Mouse (Mus musculus) lung, embryonic 14.5 days (tissue): ENCODE measurements at regions not wholly inside any gene's neighbourhood (a gene's known extent, or its start where the extent isn't known, plus 50 kb on each side); places are given as distances from the start of the nearest gene placed in this dataset.
A peak's percentile ranks its signal among the peaks of the same experiment; 100 is the strongest.

Source experiments
- ATAC-seq: fragments of 200-750 bp; cut with Nextera tagmentation; 2 replicates; pipeline ENCODE4 v1.8.0; 2017; ENCODE audit warnings: mild to moderate bottlenecking, moderate TSS enrichment, moderate library complexity; ENCODE audit not compliant: insufficient read depth
- DNase-seq: peaks from one replicate; pipeline ENCODE4 v3.0.0-alpha.2; 2015
- H3K27ac ChIP-seq: fragments of 300-500 bp; sonication (generic); 2 replicates; pipeline ENCODE4 v1.5.1; 2014; ENCODE audit warnings: low read depth, mild to moderate bottlenecking, moderate library complexity
- H3K27me3 ChIP-seq: fragments of 300-500 bp; sonication (generic); 2 replicates; pipeline ENCODE4 v1.6.1; 2014; ENCODE audit warnings: low read length, control low read depth; ENCODE audit not compliant: insufficient read depth
- H3K36me3 ChIP-seq: fragments of 300-500 bp; sonication (generic); 2 replicates; pipeline ENCODE4 v1.6.1; 2014; ENCODE audit warnings: control low read depth; ENCODE audit not compliant: insufficient read depth
- H3K4me1 ChIP-seq: fragments of 300-500 bp; sonication (generic); 2 replicates; pipeline ENCODE4 v1.6.1; 2014; ENCODE audit warnings: antibody characterized with exemption, control low read depth; ENCODE audit not compliant: insufficient read depth
- H3K4me2 ChIP-seq: fragments of 300-500 bp; sonication (generic); 2 replicates; pipeline ENCODE4 v1.6.1; 2014; ENCODE audit warnings: mild to moderate bottlenecking
- H3K4me3 ChIP-seq: fragments of 300-500 bp; sonication (generic); 2 replicates; pipeline ENCODE4 v1.5.1; 2014; ENCODE audit warnings: low read depth, low read length
- H3K9ac ChIP-seq: fragments of 300-500 bp; sonication (generic); 2 replicates; pipeline ENCODE4 v1.6.1; 2014
- H3K9me3 ChIP-seq: fragments of 300-500 bp; sonication (generic); 2 replicates; pipeline ENCODE4 v1.6.1; 2016; ENCODE audit warnings: low read depth, low read length, control low read depth
- CTCF ChIP-seq: IDR thresholded peaks from 2 replicates; pipeline ENCODE4 v1.5.1; 2016; ENCODE audit warnings: antibody characterized with exemption, low read depth
- WGBS: fragments of 180-500 bp; shearing (Covaris S2); extraction: QIAGEN DNeasy Blood & Tissue Kit; methylation state at CpG from one replicate; pipeline ENCODE4 v1.1.7; 2014; 5-methylcytosine and 5-hydroxymethylcytosine counted together

DNA sequence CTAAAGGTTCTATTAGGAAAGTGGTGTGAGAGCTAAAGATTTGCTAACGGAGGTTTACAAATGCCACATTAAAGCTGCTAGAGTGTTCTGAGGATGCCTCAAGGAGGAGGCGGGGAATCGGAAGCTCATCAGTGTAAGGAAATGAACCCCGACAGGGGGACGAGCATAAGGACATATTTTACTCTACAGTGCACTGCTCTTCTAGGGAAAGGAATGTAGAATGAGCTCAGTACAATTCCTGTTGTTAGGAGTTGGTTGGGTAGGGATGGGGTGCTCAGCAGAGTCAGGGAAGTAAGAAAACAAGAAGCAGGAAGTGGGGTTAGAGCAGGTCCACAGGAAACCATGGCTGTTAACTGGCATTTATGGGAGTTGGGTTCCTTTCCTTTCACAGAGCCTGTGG is 54.6 kb downstream of the Mex3b start:
- H3K36me3 ChIP-seq: no peaks in the 10 kb centered on the region
- H3K4me2 ChIP-seq: no peak overlapping the region
- ATAC-seq (no peak), DNase-seq (no peak)
- 61% methylated on average over 5 of the region's 5 CpGs for WGBS
- H3K4me1 ChIP-seq: no peaks in the 10 kb centered on the region
- no peak for TF ChIP-seq CTCF
- no peaks in the 10 kb centered on the region for H3K9me3 ChIP-seq
- H3K27me3 ChIP-seq: no peaks in the 10 kb centered on the region
- no peak overlapping the region for H3K4me3 ChIP-seq
- no peak overlapping the region for H3K27ac ChIP-seq
- no peak overlapping the region for H3K9ac ChIP-seq

DNA sequence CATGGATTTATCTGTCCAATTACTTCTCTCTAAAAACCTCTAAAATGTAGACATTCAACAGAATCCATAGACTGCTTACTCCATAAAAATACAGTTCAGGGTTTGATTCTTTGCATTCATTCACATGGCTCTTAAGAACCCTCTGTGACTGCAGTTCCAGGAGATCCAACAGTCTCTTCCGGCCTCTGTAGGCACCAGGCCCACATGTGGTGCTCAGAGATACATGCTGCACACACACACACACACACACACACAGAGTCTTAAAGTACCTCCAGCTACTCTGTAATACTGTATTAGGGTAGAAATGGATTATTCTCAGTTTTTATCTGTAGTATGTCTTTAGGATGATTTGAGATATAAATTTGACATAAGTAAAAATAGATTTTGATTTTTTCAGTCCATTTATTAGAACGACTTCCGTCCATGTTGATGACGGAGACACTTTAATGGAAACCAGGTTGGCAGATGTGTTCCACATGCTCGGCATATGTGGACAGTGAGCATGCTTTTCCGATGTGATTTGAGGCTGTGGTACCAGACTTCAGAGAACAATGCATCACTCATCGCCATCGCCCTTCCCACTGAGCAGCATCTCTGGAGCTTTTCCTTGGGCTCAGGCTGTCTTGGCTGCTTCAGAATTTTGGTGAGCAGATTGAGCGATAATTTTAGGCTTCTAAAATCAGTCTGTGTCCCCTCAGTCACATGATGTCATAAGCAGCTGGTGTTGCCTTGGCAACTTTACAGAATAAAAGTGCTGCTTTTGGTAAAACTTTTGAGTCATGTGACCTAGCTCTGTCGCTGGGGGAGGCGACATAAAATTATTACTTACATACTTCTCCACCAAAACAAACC is 56.3 kb downstream of the Mex3b start:
- Histone ChIP-seq H3K9ac (no peak overlapping the region), H3K27me3 (no peaks in the 10 kb centered on the region), H3K4me2 (no peak overlapping the region), H3K9me3 (no peaks in the 10 kb centered on the region), H3K27ac (peak overlapping the region; percentile 8; the same call in 1 of the 2 replicates), H3K4me1 (no peaks in the 10 kb centered on the region), H3K36me3 (no peaks in the 10 kb centered on the region), H3K4me3 (no peak overlapping the region)
- DNase-seq: peak; percentile 82
- WGBS: 45% methylated on average over 11 of the region's 11 CpGs
- TF ChIP-seq CTCF: no peak
- ATAC-seq: peak; percentile 74; the same call in 1 of the 2 replicates

DNA sequence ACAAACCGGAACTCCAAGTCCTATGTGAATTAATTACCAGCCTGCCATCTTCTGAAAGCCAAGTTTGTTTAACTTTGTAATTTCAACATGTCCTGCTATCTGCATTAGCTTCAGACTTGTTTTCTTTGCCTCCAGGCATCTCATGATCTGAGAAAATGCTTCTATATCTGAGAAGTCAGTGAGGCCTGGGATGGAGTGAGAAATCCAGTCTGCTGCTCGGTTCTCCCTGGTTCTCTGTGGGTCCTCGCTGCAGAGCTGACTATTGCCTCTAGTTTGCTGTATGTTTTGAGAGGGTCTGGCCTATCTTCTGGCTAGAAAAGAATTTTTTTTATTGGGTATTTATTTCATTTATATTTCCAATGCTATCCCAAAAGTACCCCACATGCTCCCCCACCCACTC is 57.0 kb downstream of the Mex3b start:
- H3K4me1 ChIP-seq: no peaks in the 10 kb centered on the region
- no peaks in the 10 kb centered on the region for H3K36me3 ChIP-seq
- no peak overlapping the region for H3K4me2 ChIP-seq
- no peak overlapping the region for H3K9ac ChIP-seq
- ATAC-seq: no peak
- TF ChIP-seq CTCF: no peak
- no peak for DNase-seq
- 46% methylated on average over 3 of the region's 3 CpGs for WGBS
- H3K4me3 ChIP-seq: no peak overlapping the region
- peak overlapping the region; percentile 46; the same call in 1 of the 2 replicates for H3K27ac ChIP-seq
- no peaks in the 10 kb centered on the region for H3K9me3 ChIP-seq
- H3K27me3 ChIP-seq: no peaks in the 10 kb centered on the region

DNA sequence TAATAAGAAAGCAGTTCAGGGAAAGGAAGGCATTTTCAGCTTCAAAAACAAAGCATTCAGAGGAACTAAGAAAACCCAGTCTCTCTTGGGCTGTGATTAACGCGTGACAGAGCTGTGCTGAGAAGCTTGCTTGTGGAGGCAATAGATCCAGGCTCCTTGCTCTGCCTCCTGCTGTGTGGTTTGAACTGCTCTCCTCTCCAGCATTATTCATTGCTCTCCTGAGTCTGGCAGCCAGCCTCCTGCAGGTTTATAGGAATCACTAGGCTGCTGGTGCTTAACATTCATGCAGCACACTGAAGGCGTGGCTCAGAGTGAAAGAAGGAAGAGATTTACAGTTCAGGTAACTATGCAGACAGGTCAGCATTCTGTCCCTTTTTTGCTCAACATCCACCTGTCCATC is 71.2 kb downstream of the Mex3b start:
- H3K9ac ChIP-seq: no peak overlapping the region
- no peak overlapping the region for H3K4me2 ChIP-seq
- no peak for DNase-seq
- no peaks in the 10 kb centered on the region for H3K4me1 ChIP-seq
- TF ChIP-seq CTCF: no peak
- ATAC-seq: no peak
- H3K36me3 ChIP-seq: no peaks in the 10 kb centered on the region
- H3K27ac ChIP-seq: no peak overlapping the region
- 50% methylated on average over 3 of the region's 3 CpGs for WGBS
- H3K9me3 ChIP-seq: no peaks in the 10 kb centered on the region
- H3K27me3 ChIP-seq: no peaks in the 10 kb centered on the region
- no peak overlapping the region for H3K4me3 ChIP-seq

DNA sequence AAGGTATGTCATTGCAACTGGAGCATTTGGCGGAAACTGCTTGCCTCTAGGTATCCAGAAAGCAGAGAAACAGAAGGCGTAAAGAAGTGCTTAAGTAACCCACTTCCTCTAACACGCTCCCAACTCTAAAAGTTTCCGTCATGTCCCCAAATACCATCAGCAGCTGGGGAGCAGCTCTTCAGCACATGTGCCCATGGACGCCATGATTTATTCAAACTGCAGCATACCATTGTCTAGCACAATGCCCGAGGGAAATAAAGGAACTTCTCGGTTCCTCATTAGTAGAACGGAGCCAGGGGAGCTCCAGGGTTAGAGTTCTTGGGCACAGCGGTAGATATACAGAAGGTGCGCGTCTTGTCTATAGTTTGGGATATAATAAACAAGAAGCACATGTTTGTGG is 72.4 kb downstream of the Mex3b start:
- no peaks in the 10 kb centered on the region for H3K9me3 ChIP-seq
- H3K27me3 ChIP-seq: no peaks in the 10 kb centered on the region
- H3K4me3 ChIP-seq: no peak overlapping the region
- H3K36me3 ChIP-seq: no peaks in the 10 kb centered on the region
- no peak for TF ChIP-seq CTCF
- DNase-seq (no peak), ATAC-seq (no peak)
- no peak overlapping the region for H3K4me2 ChIP-seq
- 89% methylated on average over 11 of the region's 11 CpGs for WGBS
- H3K9ac ChIP-seq: no peak overlapping the region
- H3K4me1 ChIP-seq: no peaks in the 10 kb centered on the region
- no peak overlapping the region for H3K27ac ChIP-seq

DNA sequence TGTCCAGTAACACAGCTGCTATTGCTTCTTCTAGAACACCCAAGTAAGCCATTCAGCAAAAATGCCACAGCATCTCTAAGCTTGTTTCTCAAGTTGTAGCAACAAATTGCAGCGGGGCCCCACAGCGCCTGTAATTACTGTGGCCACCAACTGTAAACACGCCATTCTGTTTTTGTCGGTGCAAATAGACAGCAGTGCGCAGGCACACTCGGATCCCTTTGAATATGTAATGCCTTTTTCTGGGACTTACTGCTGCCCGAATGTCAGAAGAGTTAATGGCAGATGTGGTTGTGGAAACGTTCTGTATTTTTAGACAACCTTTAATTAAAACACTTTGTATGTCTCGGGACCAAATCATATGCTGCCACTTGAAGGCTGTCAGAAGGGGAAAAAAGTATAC is 76.2 kb downstream of the Mex3b start:
- DNase-seq (peak; percentile 64), ATAC-seq (peak; percentile 24; the same call in 1 of the 2 replicates)
- H3K4me3 ChIP-seq: no peak overlapping the region
- H3K36me3 ChIP-seq: no peaks in the 10 kb centered on the region
- H3K9ac ChIP-seq: no peak overlapping the region
- 54% methylated on average over 9 of the region's 9 CpGs for WGBS
- H3K27ac ChIP-seq: no peak overlapping the region
- H3K27me3 ChIP-seq: no peaks in the 10 kb centered on the region
- H3K4me1 ChIP-seq: no peaks in the 10 kb centered on the region
- peak; percentile 32 for TF ChIP-seq CTCF
- H3K4me2 ChIP-seq: no peak overlapping the region
- H3K9me3 ChIP-seq: no peaks in the 10 kb centered on the region

DNA sequence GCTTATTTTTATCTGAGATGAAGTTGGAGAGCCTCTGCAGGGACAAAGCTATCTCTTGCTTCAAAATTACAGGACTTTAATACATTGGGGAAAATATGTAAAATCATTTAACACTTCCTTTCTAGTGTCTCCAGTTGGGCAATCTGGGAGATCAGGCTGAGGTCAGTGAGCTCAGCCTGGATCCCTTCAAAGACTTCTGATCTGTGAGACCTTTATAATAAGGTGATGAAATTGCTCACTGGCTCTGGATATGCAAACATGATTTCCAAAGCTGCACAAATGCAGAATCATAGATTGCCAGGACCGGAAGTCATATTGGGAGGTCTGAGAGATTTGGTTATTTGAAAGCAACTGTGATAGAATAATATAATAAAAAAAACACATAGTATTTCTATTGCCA is 76.7 kb downstream of the Mex3b start:
- no peak for TF ChIP-seq CTCF
- no peak overlapping the region for H3K4me3 ChIP-seq
- no peaks in the 10 kb centered on the region for H3K27me3 ChIP-seq
- 70% methylated on average over 1 of the region's 1 CpGs for WGBS
- H3K9ac ChIP-seq: no peak overlapping the region
- no peak overlapping the region for H3K4me2 ChIP-seq
- no peaks in the 10 kb centered on the region for H3K9me3 ChIP-seq
- H3K27ac ChIP-seq: no peak overlapping the region; the same call in 1 of the 2 replicates
- H3K36me3 ChIP-seq: no peaks in the 10 kb centered on the region
- ATAC-seq (peak; percentile 56), DNase-seq (peak; percentile 35)
- H3K4me1 ChIP-seq: no peaks in the 10 kb centered on the region
